Mouse (Mus musculus) embryo, embryonic 11.5 days (tissue): ENCODE measurements at regions not wholly inside any gene's neighbourhood (a gene's known extent, or its start where the extent isn't known, plus 50 kb on each side); places are given as distances from the start of the nearest gene placed in this dataset.

ENCODE experiments used
- DNase-seq: peaks from one replicate; pipeline ENCODE4 v3.0.0-alpha.2; 2012; ENCODE audit warnings: low read depth, low spot score

GRCm38 (mm10) chrX:99415701-99416100 is 55.4 kb downstream of the Pja1 start:
- DNase-seq, result no peak

- no peak for DNase-seq
These were observed 60.1 kb downstream of the Pja1 start for GRCm38 (mm10) chrX:99410942-99411341.

GRCm38 (mm10) chrX:99409858-99410257 is 61.2 kb downstream of the Pja1 start:
- no peak for DNase-seq

GRCm38 (mm10) chrX:99409331-99409730 is 61.7 kb downstream of the Pja1 start:
- DNase-seq, result no peak

GRCm38 (mm10) chrX:99408804-99409203 is 62.3 kb downstream of the Pja1 start:
- no peak for DNase-seq

GRCm38 (mm10) chrX:99405843-99406242 is 65.2 kb downstream of the Pja1 start:
- DNase-seq, result no peak

- no peak for DNase-seq
These were observed 67.4 kb downstream of the Pja1 start for GRCm38 (mm10) chrX:99403521-99404149.

- no peak for DNase-seq
These were observed 68.1 kb downstream of the Pja1 start for GRCm38 (mm10) chrX:99402841-99403520.

GRCm38 (mm10) chrX:99397344-99397743 is 73.7 kb downstream of the Pja1 start:
- DNase-seq, result no peak

GRCm38 (mm10) chrX:99396180-99396579 is 74.9 kb downstream of the Pja1 start:
- DNase-seq, result no peak

GRCm38 (mm10) chrX:99395067-99395466 is 76.0 kb downstream of the Pja1 start:
- no peak for DNase-seq

- no peak for DNase-seq
These were observed 79.4 kb downstream of the Pja1 start for GRCm38 (mm10) chrX:99391628-99392027.

- DNase-seq, result no peak
These were observed 80.6 kb downstream of the Pja1 start for GRCm38 (mm10) chrX:99390462-99390838.

GRCm38 (mm10) chrX:99389778-99390461 is 81.2 kb downstream of the Pja1 start:
- no peak for DNase-seq

GRCm38 (mm10) chrX:99370711-99371110 is 100.4 kb downstream of the Pja1 start:
- DNase-seq, result no peak

GRCm38 (mm10) chrX:99369258-99369900 is 101.7 kb downstream of the Pja1 start:
- DNase-seq, result no peak

- DNase-seq, result no peak
These were observed 107.0 kb downstream of the Pja1 start for GRCm38 (mm10) chrX:99364072-99364471.

GRCm38 (mm10) chrX:99360095-99360890 is 110.8 kb downstream of the Pja1 start:
- no peak for DNase-seq

- no peak for DNase-seq
These were observed 112.3 kb downstream of the Pja1 start for GRCm38 (mm10) chrX:99358784-99359183.

- no peak for DNase-seq
These were observed 112.9 kb downstream of the Pja1 start for GRCm38 (mm10) chrX:99358051-99358617.

- no peak for DNase-seq
These were observed 115.9 kb downstream of the Pja1 start for GRCm38 (mm10) chrX:99355128-99355527.
